Mouse (Mus musculus) brain, adult 10 weeks (tissue): ENCODE measurements around the gene Egfem1. TPM values are rescaled to one million over a fixed set of nuclear protein-coding genes. Genes with fewer than 3 reads are reported as not detected.

Experiments used
- polyA plus RNA-seq: library from polyadenylated mRNA; stranded (reverse); fragments of 350-450 nt; fragmentation: Illumina TruSeq; extraction: RNeasy Lipid Tissue Mini Kit (QIAGEN cat#74804); gene quantifications from one replicate; pipeline ENCODE4 v1.2.3, GENCODE M21; 2015; ENCODE audit warnings: low read depth, low replicate concordance

The Egfem1 gene
- 5.9 TPM for polyA plus RNA-seq

DNA sequence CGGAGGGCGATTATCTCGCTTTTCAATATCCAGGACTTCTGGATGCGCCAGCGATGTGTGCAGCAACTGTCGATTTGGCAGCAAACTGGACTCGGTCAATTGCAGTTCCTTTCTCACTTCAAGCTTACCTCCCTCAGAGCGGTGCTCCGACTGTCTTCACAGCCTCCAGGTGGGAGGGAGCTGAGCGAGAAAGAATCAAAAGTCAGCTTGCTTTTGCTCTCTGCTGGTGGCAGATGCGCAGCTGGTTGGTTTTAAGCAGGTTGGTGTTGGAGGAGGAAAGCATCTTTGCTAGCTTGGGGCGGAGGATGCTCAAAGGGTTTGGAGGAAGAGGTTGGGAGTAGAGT, at the start of gene Egfem1:
TSS of gene Egfem1 (plus strand) at position 72 of the 344 bp plus-strand sequence.

Other genes with a start within 250 kb of the Egfem1 start
- gene Gm1527, start 189.4 kb upstream of the Egfem1 start, polyA plus RNA-seq: not detected